Mouse (Mus musculus): ENCODE measurements around the gene Dytn. TPM values are rescaled to one million over a fixed set of nuclear protein-coding genes. Genes with fewer than 3 reads are reported as not detected.
"Not testable (repeated sequence)": the region's sequence is repeated elsewhere in the genome, so short reads cannot be mapped to it uniquely, and the experiment has no call there.

Dytn gene
- not detected in 2 replicates for total RNA-seq (2015)
- total RNA-seq (2017): not detected in 2 replicates

GRCm38 (mm10) chr1:63686827-63687226 lies at the start of gene Dytn:
Dytn (minus strand) TSS chr1:63686927.
- no peak for ATAC-seq (replicated peaks; ENCODE audit: poor library complexity)

GRCm38 (mm10) chr1:63730240-63730771 lies 43.6 kb upstream of the Dytn start, which contains the start of the genes Mdh1b and Fastkd2:
Mdh1b (minus strand) TSS chr1:63730318.
Fastkd2 (plus strand) TSS chr1:63730614.
- peak; percentile 99 for ATAC-seq (replicated peaks; ENCODE audit: poor library complexity)

GRCm38 (mm10) chr1:63729796-63730195 lies 43.1 kb upstream of the Dytn start:
- ATAC-seq (replicated peaks; ENCODE audit: poor library complexity): no peak

GRCm38 (mm10) chr1:63720161-63720560 lies 33.4 kb upstream of the Dytn start:
- no peak for ATAC-seq (replicated peaks; ENCODE audit: poor library complexity)

- ATAC-seq (replicated peaks; ENCODE audit: poor library complexity): no peak
Measured at GRCm38 (mm10) chr1:63708876-63709275, 22.1 kb upstream of the Dytn start.

GRCm38 (mm10) chr1:63705733-63706132 lies 19.0 kb upstream of the Dytn start:
- no peak for ATAC-seq (replicated peaks; ENCODE audit: poor library complexity)

GRCm38 (mm10) chr1:63696861-63697260 lies 10.1 kb upstream of the Dytn start:
- no peak for ATAC-seq (replicated peaks; ENCODE audit: poor library complexity)

- no peak for ATAC-seq (replicated peaks; ENCODE audit: poor library complexity)
Measured at GRCm38 (mm10) chr1:63675975-63676374, 10.8 kb downstream of the Dytn start.

- ATAC-seq (replicated peaks; ENCODE audit: poor library complexity): peak; percentile 95
Measured at GRCm38 (mm10) chr1:63668852-63669160, 17.9 kb downstream of the Dytn start.

- ATAC-seq (replicated peaks; ENCODE audit: poor library complexity): no peak
Measured at GRCm38 (mm10) chr1:63667949-63668851, 18.5 kb downstream of the Dytn start.

GRCm38 (mm10) chr1:63667201-63667948 lies 19.4 kb downstream of the Dytn start:
- no peak for ATAC-seq (replicated peaks; ENCODE audit: poor library complexity)

GRCm38 (mm10) chr1:63666089-63666488 lies 20.6 kb downstream of the Dytn start:
- ATAC-seq (replicated peaks; ENCODE audit: poor library complexity): no peak

- ATAC-seq (replicated peaks; ENCODE audit: poor library complexity): peak; percentile 90
Measured at GRCm38 (mm10) chr1:63659591-63659990, 27.1 kb downstream of the Dytn start.

- ATAC-seq (replicated peaks; ENCODE audit: poor library complexity): peak; percentile 89
Measured at GRCm38 (mm10) chr1:63658016-63658415, 28.7 kb downstream of the Dytn start.

- ATAC-seq (replicated peaks; ENCODE audit: poor library complexity): no peak
Measured at GRCm38 (mm10) chr1:63639921-63640320, 46.8 kb downstream of the Dytn start.

- ATAC-seq (replicated peaks; ENCODE audit: poor library complexity): not testable (repeated sequence)
Measured at GRCm38 (mm10) chr1:63630390-63630789, 56.3 kb downstream of the Dytn start.

- no peak for ATAC-seq (replicated peaks; ENCODE audit: poor library complexity)
Measured at GRCm38 (mm10) chr1:63628211-63628610, 58.5 kb downstream of the Dytn start.

GRCm38 (mm10) chr1:63615668-63616067 lies 71.1 kb downstream of the Dytn start, which contains the start of gene Gm39653:
Gm39653 (plus strand) TSS chr1:63615968.
- ATAC-seq (replicated peaks; ENCODE audit: poor library complexity): no peak

GRCm38 (mm10) chr1:63614594-63614993 lies 72.1 kb downstream of the Dytn start:
- ATAC-seq (replicated peaks; ENCODE audit: poor library complexity): no peak

GRCm38 (mm10) chr1:63609613-63610012 lies 77.1 kb downstream of the Dytn start:
- ATAC-seq (replicated peaks; ENCODE audit: poor library complexity): no peak

GRCm38 (mm10) chr1:63603870-63604500 lies 82.7 kb downstream of the Dytn start:
- no peak for ATAC-seq (replicated peaks; ENCODE audit: poor library complexity)

Measured in megakaryocyte progenitor cell, adult 5-6 weeks (primary cell).